Mouse (Mus musculus): ENCODE measurements around the gene Sub1.

Sub1 gene

DNA sequence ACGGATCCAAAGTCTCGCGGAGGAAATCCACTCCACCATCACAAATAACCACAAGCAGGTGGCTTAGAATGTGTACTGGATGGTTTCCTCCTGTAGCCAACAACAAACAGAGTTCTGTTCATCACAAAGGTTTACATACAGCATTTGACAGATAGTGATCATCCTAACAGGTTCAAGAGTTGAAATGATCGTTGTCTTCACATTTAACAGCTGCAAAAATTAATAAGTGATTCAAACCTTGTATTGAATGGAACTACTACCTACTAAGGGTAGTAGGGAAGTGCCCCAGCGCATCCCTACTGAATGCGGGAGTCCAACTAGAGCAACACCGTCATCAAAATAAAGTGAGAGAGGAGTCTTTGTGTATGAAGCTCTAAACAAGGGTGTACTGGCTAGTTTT lies at the start of gene Sub1:
Gene Sub1 (minus strand): TSS at position 101 of the 400 bp plus-strand sequence.
- DNase-seq (ENCODE audit: low spot score), result no peak

DNA sequence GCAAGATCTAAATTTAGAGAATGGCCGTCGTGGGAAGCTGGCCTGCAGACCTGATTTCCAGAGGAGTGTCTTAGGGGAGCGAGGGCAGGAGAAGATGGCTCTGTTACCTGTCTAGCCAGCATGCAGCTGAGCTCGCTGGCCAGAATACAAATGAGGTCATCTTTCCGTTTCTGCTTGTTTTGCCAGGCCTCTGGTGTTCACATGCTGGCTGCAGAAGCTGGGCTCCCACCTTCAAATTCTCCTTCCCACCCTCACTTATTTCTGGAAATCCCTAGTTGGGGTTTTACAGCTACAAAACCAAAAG lies 43.6 kb upstream of the Sub1 start:
- no peak for DNase-seq (ENCODE audit: low spot score)

DNA sequence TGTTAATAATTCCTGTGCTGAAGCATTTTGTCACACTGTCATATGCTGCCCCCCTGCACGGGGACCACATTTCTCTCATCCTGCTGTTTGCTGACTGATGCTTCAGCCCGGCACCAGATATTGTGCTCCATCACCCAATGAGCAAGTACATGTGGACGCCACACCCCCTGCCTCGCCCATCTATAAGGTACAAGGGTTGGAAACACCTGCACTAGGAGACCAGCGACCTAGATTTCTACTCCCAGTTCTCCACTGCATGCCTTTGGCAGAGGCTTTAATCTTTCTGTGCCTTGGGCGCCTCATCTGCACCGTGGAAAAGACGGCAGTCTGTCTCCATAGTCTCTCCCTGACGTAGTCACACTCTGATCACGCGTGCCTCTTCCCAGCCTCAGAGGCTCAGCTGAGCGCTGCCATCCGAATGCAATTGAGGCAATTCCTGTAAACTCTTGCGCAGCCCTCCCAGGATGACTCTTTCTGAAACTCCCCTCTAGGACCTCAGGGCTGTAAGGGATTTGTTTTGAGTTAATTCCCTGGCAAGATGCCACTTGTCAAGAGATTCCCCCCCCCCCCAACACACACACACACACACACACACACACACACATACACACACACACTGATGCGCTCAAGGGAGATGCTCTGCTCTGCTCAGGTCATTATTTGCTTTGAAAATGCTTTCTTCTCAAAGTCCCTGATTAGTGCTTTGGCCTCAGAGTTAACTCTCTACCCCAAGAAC lies 43.1 kb upstream of the Sub1 start:
- no peak for DNase-seq (ENCODE audit: low spot score)

DNA sequence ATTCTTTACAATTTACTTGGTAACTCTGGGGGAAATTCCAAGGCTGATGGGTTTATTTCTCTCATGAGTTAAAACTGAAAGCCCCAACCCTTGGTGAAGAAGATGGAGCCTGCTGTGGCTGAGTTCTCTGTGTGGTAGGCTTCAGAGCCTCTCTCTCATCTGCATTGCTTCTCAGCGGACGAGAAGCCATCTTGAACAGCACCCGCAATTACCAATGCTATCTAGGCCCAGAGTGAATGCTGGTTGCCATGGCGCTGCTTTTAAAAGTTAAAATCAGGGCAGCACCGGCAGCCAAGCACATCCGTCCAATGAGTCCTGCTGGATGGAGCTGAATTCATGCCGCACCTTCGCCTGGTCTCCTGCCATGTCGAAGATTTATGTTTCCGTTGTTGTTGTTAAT lies 42.5 kb upstream of the Sub1 start:
- DNase-seq (ENCODE audit: low spot score), result no peak

DNA sequence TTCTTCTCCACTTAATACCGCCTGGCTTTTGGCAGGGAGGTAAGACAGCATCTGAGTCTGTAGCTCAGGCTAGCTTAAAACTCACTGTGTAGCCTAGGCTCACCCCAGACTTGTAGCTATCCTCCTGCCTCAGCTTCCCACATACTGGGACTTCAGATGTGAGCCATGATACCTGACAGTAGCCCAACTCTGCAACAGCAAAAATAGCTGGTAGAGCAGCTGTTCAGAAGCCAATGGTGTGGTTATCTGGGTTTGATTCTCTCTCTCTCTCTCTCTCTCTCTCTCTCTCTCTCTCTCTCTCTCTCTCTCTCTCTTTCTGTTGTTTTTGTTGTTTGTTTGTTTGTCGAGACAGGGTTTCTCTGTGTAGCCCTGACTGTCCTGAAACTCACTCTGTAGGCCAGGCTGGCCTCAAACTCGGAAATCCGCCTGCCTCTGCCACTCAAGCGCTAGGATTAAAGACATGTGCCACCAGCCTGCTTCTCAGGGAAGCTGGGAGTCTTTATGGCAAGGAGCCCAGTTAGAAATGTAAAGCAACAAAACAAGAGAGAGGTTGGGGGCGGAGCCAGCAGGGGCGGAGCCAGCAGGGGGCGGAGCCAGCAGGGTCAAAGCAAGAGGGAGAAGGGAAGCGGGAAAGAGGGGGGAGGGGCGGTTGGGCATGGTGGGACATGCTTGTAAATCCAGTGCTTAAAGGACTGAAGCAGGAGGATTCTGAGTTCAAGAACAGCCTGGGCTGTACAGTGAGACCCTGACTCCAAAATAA lies 41.3 kb upstream of the Sub1 start:
- no peak for DNase-seq (ENCODE audit: low spot score)

DNA sequence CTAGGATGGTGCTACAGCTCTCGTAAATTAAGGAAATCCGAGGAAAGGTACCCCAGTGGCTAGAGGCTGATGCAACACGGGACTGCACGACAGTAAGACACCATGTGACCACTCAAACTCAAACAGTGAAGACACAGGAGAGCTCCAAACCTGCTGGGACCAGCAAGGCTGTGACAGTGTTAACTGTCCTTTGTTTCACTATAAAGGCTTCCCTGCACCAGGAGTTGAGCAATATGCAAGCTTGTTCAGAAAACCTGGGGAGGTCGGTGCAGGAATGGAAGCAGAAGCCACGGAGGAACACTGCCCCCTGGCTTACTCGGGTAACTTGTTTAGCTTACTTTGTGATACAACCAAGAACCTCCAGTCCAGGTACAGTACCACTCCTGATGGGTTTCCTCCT lies 40.4 kb upstream of the Sub1 start:
- no peak for DNase-seq (ENCODE audit: low spot score)

DNA sequence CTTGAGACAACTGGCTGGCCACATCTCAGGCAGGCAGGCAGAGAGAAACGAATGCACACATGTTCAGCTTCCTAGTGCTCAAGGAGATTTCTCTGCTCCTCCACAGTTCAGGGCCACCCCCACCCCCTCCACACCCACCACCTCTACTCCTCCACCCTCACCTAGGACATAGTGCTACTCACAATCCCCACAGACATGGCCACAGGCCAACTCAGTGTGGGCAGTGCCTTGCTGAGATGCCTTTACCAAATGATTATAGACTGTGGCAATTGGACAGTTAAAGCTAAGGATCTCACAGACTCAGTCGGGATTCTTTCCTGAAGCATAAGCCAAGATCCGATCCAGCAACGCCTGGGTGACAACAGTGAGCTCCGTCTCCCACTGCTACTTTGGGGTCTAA lies 39.9 kb upstream of the Sub1 start:
- DNase-seq (ENCODE audit: low spot score), result no peak

DNA sequence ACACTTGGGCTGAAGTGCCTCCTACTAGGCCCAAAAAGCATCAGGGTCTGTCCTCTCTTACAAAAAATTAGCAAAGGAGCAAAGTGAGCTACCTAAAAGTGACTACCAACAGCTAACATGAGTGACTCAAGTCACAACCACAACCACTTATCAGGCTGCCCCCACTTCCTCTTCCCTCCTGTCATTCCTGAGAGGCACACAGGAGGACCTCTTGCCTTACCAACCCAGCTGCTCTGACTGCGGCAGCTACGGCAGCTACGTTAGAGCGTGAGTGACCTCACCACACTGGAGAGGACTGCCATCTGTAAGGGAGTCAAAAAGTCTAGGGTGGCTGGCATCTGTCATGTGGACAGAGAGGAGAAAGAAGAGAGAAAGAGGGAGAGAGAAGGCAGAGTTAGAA lies 37.5 kb upstream of the Sub1 start:
- DNase-seq (ENCODE audit: low spot score), result no peak

DNA sequence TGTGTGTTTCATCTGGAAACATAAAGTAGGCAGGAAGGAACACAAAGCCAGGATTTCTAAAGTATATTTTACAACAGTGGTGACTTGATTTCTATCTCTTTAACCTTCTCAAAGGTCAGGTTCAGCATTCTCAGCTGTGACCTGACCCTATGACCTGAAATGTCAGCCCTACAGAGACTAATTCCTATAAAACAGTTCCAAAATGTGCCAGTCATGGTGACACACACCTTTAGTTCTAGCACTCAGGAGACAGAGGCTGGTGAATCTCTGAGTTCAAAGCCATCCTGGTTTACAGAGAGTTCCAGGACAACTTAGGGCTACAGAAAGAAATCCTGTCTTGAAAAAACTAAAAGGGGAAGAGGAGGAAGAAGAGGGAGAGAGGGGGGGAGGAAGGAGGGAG lies 36.4 kb upstream of the Sub1 start:
- DNase-seq (ENCODE audit: low spot score), result no peak

DNA sequence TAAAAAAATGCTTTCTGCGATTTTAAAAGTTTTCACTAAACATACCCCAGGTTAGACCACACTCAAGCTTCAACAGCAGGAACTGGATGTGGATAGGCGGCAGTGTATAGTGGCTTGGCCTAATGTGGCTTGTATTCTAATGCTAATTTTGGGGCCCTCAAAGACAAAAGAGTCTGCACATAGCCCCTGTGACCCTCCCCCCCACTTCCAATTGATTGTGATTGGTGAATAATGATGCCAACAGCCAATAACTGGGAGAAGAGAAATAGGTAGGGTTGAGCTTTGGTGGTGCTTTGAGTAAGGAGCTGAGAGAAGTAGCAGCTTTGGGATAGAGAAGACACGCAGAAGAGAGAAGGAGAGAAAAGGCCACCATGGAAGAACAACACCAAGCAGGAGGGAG lies 35.7 kb upstream of the Sub1 start:
- DNase-seq (ENCODE audit: low spot score), result no peak

DNA sequence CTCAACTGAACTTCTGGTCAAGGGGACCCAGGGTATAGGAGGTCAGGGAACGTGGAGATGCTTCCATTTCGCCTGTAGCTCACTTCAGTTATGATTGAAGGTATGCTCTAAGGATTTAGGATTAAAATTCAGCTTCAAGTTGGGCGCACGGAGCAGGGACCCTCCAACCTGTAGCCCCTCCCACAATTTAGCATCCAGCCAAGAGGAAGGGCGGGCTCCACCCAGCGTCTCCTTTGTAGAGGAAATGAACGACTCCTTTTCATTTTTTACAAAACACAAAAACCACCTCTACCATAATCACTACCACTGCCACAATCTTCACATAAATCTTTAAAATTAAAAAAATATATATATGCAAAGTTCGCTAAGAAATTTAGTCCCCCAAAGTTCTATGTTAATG lies 35.1 kb upstream of the Sub1 start:
- no peak for DNase-seq (ENCODE audit: low spot score)

DNA sequence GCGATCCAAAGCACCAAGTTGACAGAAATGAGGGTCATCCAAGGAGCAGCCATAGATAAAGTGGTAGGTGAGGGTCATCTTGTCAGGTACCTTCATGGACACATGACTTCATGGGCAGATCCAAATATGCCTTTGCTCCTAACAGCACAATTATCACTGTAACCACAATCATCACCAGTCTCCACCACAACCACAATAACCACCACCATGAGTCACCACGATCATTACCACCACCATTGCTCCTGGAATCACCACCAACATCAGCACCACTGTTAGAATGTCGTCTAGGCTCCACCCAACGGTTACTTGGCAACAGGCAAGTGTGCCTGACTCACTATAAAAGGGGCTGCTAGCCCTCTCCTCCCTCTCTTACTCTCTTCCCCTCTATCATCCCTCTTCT lies 33.4 kb upstream of the Sub1 start:
- no peak for DNase-seq (ENCODE audit: low spot score)

DNA sequence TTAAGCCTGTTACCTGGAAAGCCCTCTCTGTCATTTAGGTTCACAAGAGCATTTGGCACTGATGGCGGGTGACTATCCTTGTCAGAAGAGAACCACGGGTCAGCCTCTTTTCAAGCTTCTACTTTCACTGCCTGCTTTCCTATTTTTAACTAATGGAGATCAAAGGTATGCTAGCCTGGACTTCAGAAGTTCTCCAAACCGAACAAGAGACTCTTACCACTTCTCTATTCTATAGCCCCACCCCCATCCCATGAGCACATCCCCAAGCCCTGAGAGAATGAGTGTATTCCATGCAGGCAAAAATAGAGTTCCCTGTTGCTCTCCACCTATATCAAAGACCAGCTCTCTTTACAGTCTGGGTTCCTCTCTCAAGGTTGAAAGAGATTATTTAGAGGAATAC lies 31.0 kb upstream of the Sub1 start:
- DNase-seq (ENCODE audit: low spot score), result no peak

DNA sequence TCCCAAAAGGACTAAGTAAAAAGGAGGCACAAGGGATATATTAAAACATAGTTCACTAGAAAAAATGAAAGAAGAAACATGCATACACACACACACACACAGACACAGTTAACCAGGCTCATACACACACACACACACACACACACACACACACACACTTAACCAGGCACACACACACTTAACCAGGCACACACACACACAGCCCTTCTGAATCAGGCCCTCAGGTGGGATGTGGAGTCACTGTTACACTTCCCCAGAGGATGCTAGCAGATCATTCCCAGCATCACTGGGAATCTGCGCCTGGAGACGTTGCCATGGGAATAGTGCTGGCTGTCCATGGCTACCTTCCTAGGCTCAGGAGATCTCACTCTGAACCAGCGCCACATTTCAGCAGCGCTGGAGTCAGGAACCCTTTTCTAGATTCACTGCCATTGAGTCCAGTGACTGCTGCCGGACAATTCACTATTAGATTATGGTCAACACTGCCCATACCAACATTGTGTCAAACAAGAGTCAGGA lies 30.2 kb upstream of the Sub1 start:
- no peak for DNase-seq (ENCODE audit: low spot score)

DNA sequence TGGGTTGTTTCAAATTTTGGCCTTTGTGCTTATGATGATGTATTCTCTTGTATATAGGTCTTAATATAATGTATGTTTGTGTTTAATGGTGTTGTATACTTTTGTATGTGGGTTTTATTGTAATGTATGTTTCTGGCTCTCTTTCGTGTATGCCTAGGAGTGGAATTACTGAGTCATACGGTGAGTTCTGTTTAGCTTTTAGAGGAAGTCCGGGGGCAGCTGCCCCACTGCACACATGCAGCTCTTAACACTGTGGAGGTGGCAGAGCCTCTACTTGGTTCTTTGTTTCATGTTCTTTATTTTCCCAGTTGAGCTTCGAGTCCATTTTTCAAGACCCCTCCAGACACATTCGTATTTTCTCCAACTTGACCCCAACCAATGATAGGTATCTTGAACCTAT lies 29.2 kb upstream of the Sub1 start:
- DNase-seq (ENCODE audit: low spot score), result no peak

DNA sequence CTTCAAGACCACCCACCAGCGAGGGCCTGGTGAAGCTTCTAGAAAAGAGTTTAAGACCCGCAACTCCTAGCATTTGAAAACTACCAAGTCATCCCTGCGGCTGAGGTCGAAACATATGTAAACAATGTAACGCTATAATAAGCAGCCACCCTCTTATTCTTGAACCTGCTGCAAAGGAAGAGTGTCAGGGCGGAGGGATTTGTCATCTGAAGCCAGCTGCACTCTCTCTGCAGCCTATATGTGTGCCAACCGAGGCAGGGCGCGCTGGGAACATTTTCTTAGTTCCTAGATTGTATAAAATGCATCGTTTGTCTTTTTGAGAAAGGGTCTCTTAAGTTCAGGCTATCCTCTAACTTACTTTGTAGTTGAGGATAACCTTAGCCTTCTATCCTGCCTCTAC lies 28.6 kb upstream of the Sub1 start:
- DNase-seq (ENCODE audit: low spot score), result no peak

DNA sequence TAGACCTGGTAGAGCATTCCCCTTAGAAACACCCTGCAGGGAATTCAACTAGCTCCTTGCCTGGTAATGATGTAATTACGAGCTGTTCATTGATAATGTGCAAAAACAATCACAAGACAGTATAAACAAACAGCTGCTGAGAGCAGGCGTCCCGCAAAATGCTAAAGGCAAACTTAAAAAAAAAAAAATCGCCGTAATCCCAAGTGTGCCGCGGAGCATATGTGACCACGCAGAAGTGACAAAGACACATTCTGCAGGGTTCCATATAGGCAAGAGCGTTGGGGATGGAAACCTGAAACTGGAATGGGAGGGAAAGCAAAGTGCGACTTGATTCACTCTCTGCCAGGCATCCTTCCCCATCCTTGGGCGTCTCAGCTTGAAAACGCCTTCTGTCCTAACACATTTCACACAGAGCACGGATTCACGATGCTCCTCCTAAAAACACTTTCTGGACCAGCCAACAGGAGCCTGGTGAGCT lies 28.0 kb upstream of the Sub1 start:
- no peak for DNase-seq (ENCODE audit: low spot score)

DNA sequence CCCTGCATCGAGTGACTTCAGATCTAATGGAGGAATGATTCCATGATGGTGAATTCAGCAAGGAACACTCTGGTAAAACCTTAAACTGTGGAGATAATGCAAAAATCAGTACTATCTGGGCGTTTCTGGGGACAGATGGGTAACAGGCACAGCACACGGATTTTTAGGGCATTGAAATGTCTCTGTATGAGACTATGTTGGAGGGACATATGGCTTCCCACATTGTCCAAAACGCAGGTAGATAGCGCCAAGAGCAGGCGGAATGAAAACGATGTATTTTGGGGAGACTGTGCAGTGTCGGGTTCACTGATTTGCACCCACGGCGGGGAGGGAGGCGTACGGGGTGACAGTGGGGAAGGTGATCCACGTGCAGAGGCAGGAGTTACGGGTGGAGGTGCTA lies 22.7 kb upstream of the Sub1 start:
- no peak for DNase-seq (ENCODE audit: low spot score)

DNA sequence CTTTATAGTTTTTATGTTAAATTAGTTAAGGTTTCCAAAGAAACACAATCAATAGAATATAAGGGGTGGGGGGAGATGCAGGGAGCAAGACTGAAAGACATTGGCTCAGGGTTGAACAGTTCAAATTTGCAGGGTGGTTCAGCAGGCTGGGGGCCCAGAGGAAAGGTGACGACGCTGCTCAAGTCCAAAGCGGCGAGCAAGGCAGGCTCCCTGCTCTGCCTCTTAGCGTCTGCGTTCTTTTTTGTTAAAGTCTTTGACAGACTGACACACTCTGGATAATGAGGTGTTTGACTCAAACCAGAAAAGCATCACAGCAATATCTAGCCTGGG lies 21.6 kb upstream of the Sub1 start:
- no peak for DNase-seq (ENCODE audit: low spot score)

DNA sequence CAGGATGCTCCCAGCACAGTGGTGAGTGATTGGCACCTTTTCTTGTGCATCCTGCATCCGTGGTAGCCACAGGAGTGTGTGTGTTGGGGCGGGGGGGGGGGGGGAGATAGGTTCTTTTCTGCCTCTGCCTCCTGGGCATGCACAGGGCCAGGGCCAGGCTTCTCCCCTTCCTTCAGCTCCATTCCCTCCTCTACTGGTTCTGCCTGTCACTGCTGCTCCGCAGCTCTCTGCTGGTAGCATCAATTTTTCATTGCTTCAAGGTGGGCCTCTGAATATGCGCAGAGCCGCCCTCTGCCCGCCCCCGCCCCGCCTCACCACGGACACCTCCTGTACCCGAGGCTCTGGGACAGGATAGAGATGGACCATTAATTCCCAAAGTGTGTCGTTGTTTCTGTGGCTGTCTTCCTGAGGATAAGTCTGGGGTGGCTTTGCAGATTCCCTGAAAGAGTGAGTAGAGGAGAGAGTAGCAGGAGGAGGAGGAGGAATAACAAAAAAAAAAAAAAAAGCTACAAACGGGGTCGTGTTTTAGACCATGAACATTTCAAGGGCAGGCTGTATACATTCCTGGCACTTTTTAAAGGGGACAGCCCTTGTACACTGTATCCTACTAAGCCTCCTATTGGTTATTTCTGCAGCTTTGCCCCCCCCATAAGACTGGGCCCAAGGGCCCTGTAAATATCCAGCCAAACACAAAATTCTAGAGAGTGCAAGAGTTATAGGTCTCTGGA lies 21.1 kb upstream of the Sub1 start:
- no peak for DNase-seq (ENCODE audit: low spot score)

DNA sequence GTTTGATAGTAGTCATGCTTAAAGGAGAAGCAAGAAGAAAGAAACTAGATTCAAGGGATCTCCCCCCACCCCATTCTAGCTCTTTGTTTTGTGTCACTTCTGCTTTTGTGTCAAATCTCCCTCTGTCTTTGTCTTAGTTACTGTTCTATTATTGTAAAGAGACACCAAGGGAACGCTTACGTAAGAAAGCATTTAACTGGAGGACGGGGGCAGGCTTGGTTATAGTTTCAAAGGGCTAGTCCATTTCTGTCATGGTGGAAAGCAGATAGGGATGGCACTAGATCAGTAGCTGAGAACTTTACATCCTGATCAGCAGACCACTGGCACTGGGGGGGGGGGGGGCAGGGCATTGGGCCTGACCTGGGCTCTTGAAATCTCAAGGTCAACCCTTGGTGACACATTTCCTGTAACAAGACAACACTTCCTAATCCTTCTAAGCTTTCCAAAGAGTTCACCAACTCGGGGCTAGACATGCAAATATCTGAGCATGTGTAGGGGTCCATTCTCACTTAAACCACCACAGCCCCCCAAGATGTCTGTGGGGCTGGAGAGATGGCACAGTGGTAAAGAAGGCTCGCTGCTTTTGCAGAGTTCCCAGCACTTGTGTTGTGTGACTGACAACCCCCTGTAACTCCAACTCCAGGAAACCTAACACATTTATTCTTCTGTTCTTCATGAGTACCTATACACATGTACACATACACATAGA lies 17.6 kb upstream of the Sub1 start:
- no peak for DNase-seq (ENCODE audit: low spot score)

DNA sequence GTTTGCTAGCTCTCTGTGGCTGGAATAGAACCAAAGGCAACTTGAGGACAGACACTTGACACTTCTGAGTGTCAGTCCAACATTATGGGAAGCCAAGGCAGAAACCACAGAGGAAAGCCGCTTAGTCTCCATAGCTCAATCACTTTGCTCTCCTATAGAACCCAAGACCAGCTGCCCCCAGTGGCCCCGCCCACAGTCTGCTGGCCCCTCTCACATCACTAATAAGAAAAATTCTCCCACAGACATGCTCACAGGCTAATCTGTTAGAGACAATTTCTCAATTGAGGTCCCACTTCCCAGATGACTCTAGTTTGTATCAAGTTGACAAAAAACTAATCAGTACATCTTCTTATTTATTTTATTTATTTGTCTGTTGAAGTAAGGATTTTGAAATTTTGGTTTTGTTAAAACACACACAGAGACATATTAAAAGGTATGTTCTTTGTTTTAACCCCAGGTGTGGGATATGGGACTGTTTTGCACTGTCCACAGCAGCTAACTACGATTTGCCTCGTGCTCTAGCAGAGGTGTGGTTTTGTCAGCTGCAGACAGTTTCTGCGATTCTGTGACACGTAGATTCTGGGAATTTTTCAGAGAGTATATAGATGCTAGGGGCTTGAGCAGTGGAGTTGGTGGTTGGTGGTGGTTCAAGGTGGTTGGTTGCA lies 16.9 kb upstream of the Sub1 start:
- DNase-seq (ENCODE audit: low spot score), result no peak
